Mouse (Mus musculus) CH12.LX (cell line): ENCODE measurements around the gene Cbl. TPM values are rescaled to one million over a fixed set of nuclear protein-coding genes. Genes with fewer than 3 reads are reported as not detected.

Source experiments
- DNase-seq: peaks from one replicate; pipeline ENCODE4 v3.0.0-alpha.2; 2013; ENCODE audit errors: extremely low read depth
- H3K27ac ChIP-seq: 2 replicates; pipeline ENCODE4 v1.5.1; 2012; ENCODE audit warnings: low read depth, mild to moderate bottlenecking, control low read depth, moderate library complexity; ENCODE audit not compliant: insufficient read depth
- H3K27me3 ChIP-seq: replicated peaks from 2 replicates; pipeline ENCODE3; 2012; ENCODE audit warnings: inconsistent platforms
- H3K36me3 ChIP-seq, 2 experiments: replicated peaks in 1 of 2; 2 replicates each; pipeline versions ENCODE3 to v1.6.1; 2012; ENCODE audit warnings: inconsistent platforms in 1 of 2, low read length in 1 of 2, mild to moderate bottlenecking in 1 of 2, mixed read lengths in 1 of 2, moderate library complexity in 1 of 2; ENCODE audit not compliant: control insufficient read depth in 1 of 2, insufficient read depth in 1 of 2
- H3K4me1 ChIP-seq, 2 experiments: 2 replicates each; pipeline ENCODE4 v1.6.1; 2012; ENCODE audit warnings: inconsistent platforms in 1 of 2, moderate library complexity in 1 of 2; ENCODE audit not compliant: insufficient read depth in 2 of 2, control insufficient read depth in 1 of 2
- H3K4me2 ChIP-seq: 2 replicates; pipeline ENCODE4 v1.6.1; 2012; ENCODE audit warnings: low read depth, mild to moderate bottlenecking, control low read depth; ENCODE audit not compliant: poor library complexity, insufficient read depth, severe bottlenecking
- H3K4me3 ChIP-seq, 3 experiments: fragments of 150-350 bp in 1 of 3; sonication (generic) in 1 of 3; replicated peaks in 1 of 3; 2 replicates each; pipeline versions ENCODE3 to v1.5.1; 2011 to 2012; ENCODE audit warnings: low read depth in 2 of 3, low read length in 2 of 3, mild to moderate bottlenecking in 2 of 3, moderate library complexity in 2 of 3, control low read depth in 1 of 3, improper control_type of control experiment in 1 of 3, inconsistent platforms in 1 of 3, mixed read lengths in 1 of 3; ENCODE audit not compliant: poor library complexity in 1 of 3
- H3K79me2 ChIP-seq: replicated peaks from 2 replicates; pipeline ENCODE4 v1.6.1; 2012; ENCODE audit warnings: mild to moderate bottlenecking, moderate library complexity; ENCODE audit not compliant: control insufficient read depth, poor library complexity, insufficient read depth, severe bottlenecking; ENCODE audit errors: extremely low read depth
- H3K9ac ChIP-seq: 2 replicates; pipeline ENCODE4 v1.6.1; 2012; ENCODE audit warnings: low read depth, mild to moderate bottlenecking, control low read depth, moderate library complexity; ENCODE audit not compliant: insufficient read depth
- H3K9me3 ChIP-seq: replicated peaks from 2 replicates; pipeline ENCODE3; 2012; ENCODE audit warnings: low read length, inconsistent platforms, mixed read lengths
- BHLHE40 ChIP-seq: IDR thresholded peaks from 2 replicates; pipeline ENCODE4 v1.6.1; 2011; ENCODE audit warnings: mild to moderate bottlenecking, low read depth, low read length, improper control_type of control experiment
- CTCF ChIP-seq, 2 experiments: IDR thresholded peaks in 1 of 2; conservative IDR thresholded peaks in 1 of 2; 2 replicates each; pipeline ENCODE4 v1.5.1; 2011 to 2012; ENCODE audit warnings: low read depth in 2 of 2, low read length in 2 of 2, improper control_type of control experiment in 1 of 2, inconsistent platforms in 1 of 2, mild to moderate bottlenecking in 1 of 2, moderate library complexity in 1 of 2
- EP300 ChIP-seq: IDR thresholded peaks from 2 replicates; pipeline ENCODE4 v1.6.1; 2011; ENCODE audit warnings: low read length, improper control_type of control experiment
- HCFC1 ChIP-seq: IDR thresholded peaks from 2 replicates; pipeline ENCODE4 v1.6.1; 2012; ENCODE audit warnings: low read depth, mild to moderate bottlenecking, inconsistent platforms, low read length, improper control_type of control experiment
- IRF4 ChIP-seq: IDR thresholded peaks from 2 replicates; pipeline ENCODE4 v1.6.1; 2014; ENCODE audit warnings: low read depth, mild to moderate bottlenecking, inconsistent platforms, low read length, improper control_type of control experiment
- MAFK ChIP-seq: IDR thresholded peaks from 2 replicates; pipeline ENCODE4 v1.6.1; 2011; ENCODE audit warnings: low read length, improper control_type of control experiment; ENCODE audit not compliant: insufficient replicate concordance
- MAZ ChIP-seq: IDR thresholded peaks from 2 replicates; pipeline ENCODE4 v1.6.1; 2012; ENCODE audit warnings: low read depth, mild to moderate bottlenecking, inconsistent platforms, low read length, improper control_type of control experiment, moderate library complexity
- MEF2A ChIP-seq: IDR thresholded peaks from 2 replicates; pipeline ENCODE4 v1.6.1; 2014; ENCODE audit warnings: low read depth, mild to moderate bottlenecking, inconsistent platforms, low read length, improper control_type of control experiment, borderline replicate concordance
- MXI1 ChIP-seq: IDR thresholded peaks from 2 replicates; pipeline ENCODE4 v1.6.1; 2011; ENCODE audit warnings: mild to moderate bottlenecking, low read depth, low read length, improper control_type of control experiment
- NRF1 ChIP-seq: IDR thresholded peaks from 2 replicates; pipeline ENCODE4 v1.6.1; 2014; ENCODE audit warnings: low read depth, mild to moderate bottlenecking, inconsistent platforms, low read length, improper control_type of control experiment, moderate library complexity
- RAD21 ChIP-seq: IDR thresholded peaks from 2 replicates; pipeline ENCODE4 v1.6.1; 2011; ENCODE audit warnings: low read depth, mild to moderate bottlenecking, low read length, improper control_type of control experiment, moderate library complexity
- RCOR1 ChIP-seq: conservative IDR thresholded peaks from 2 replicates; pipeline ENCODE4 v1.6.1; 2012; ENCODE audit warnings: low read depth, mild to moderate bottlenecking, inconsistent platforms, low read length, improper control_type of control experiment
- SMC3 ChIP-seq: IDR thresholded peaks from 2 replicates; pipeline ENCODE4 v1.6.1; 2011; ENCODE audit warnings: low read depth, low read length, improper control_type of control experiment
- USF1 ChIP-seq: IDR thresholded peaks from 2 replicates; pipeline ENCODE4 v1.6.1; 2014; ENCODE audit warnings: low read depth, mild to moderate bottlenecking, inconsistent platforms, low read length, improper control_type of control experiment
- ZC3H11A ChIP-seq: IDR thresholded peaks from 2 replicates; pipeline ENCODE4 v1.6.1; 2012; ENCODE audit warnings: low read depth, mild to moderate bottlenecking, inconsistent platforms, low read length, improper control_type of control experiment
- ZMIZ1 ChIP-seq: IDR thresholded peaks from 2 replicates; pipeline ENCODE4 v1.6.1; 2012; ENCODE audit warnings: low read depth, mild to moderate bottlenecking, inconsistent platforms, low read length, improper control_type of control experiment
- ZNF384 ChIP-seq: IDR thresholded peaks from 2 replicates; pipeline ENCODE4 v1.6.1; 2012; ENCODE audit warnings: low read depth, low read length, improper control_type of control experiment, inconsistent platforms
- dilution Hi-C: fragments of 300-500 bp; cut with MboI; formaldehyde crosslinking; loops from 2 replicates; pipeline ENCODE4 v1.14.3; 2020; ENCODE audit warnings: low sequenced_read_pairs; ENCODE audit not compliant: extremely low pct_unique_long_range_greater_than_20kb, extremely low pct_ligation_motif_present
- in situ Hi-C: fragments of 300-500 bp; cut with MboI; formaldehyde crosslinking; loops from 3 replicates; pipeline ENCODE4 v1.14.3; 2019; ENCODE audit warnings: low sequenced_read_pairs, low pct_ligation_motif_present, low pct_unique_long_range_greater_than_20kb, mixed read lengths
- polyA plus RNA-seq: library from polyadenylated mRNA; unstranded; fragments of >175 nt; gene quantifications from 2 replicates; pipeline ENCODE4 v1.2.1, GENCODE M21; 2012; ENCODE audit warnings: low read depth; ENCODE audit not compliant: insufficient read length
- total RNA-seq, 2 experiments: library from RNA; depleted of rRNA; stranded (reverse); fragments of 300-350 nt in 1 of 2; fragments of >200 nt in 1 of 2; gene quantifications; 2 replicates each; pipeline ENCODE4 v1.2.3; 2012 to 2014

Cbl gene
- total and polyA plus RNA-seq, 3 experiments: 8.3 to 39.0 (median 11.9) TPM

- Histone ChIP-seq H3K9me3 (no peaks in the 10 kb centered on the region), H3K36me3 (no peaks in the 10 kb centered on the region), H3K4me2 (no peak overlapping the region), H3K4me3 (no peak overlapping the region), H3K4me1 (peaks cover 7 to 37% of the 10 kb centered on the region in 2 experiments; a peak in 3 of 4 replicates), H3K27ac (no peak overlapping the region), H3K9ac (no peak overlapping the region), H3K27me3 (no peaks in the 10 kb centered on the region), H3K79me2 (no peaks in the 10 kb centered on the region)
- DNase-seq: no peak
- in situ Hi-C loops (loop anchor here (10.0 kb wide), 1 partner anchor 145 kb away; the partner anchor contains the start of gene Nlrx1), dilution Hi-C loops (no loop called here)
- 0 out of 2 replicates have a peak, but pooled peaks have one; percentile 12 for TF ChIP-seq BHLHE40
- TF ChIP-seq HCFC1: no peak
Observed at GRCm38 (mm10) chr9:44119948-44120465, 113.8 kb downstream of the Cbl start.

GRCm38 (mm10) chr9:44119011-44119410 is 114.8 kb downstream of the Cbl start:
- DNase-seq: peak; percentile 55
- Histone ChIP-seq H3K9ac (no peak overlapping the region), H3K9me3 (no peaks in the 10 kb centered on the region), H3K4me2 (no peak overlapping the region), H3K79me2 (no peaks in the 10 kb centered on the region; the same call in 1 of the 2 replicates), H3K27ac (no peak overlapping the region), H3K27me3 (no peaks in the 10 kb centered on the region), H3K36me3 (no peaks in the 10 kb centered on the region), H3K4me1 (peaks cover 9 to 45% of the 10 kb centered on the region in 2 experiments; a peak in 3 of 4 replicates), H3K4me3 (no peak overlapping the region)
- dilution Hi-C loops: no loop called here
- in situ Hi-C loops: no loop called here
- TF ChIP-seq RAD21 (peak; percentile 48), ZMIZ1 (no peak), MXI1 (no peak), ZNF384 (peak; percentile 32; the same call in 1 of the 2 replicates), MAZ (no peak), EP300 (no peak), RCOR1 (no peak), MAFK (no peak), SMC3 (peak; percentile 30; the same call in 1 of the 2 replicates), USF1 (no peak), MEF2A (no peak), NRF1 (no peak), IRF4 (no peak), CTCF (conservative IDR thresholded peaks at IDR 0.05 in 1 of 2, IDR thresholded peaks at IDR 0.05 in 1 of 2; ENCODE audit: low read depth in 2 of 2, low read length in 2 of 2) (peak; percentile 70), ZC3H11A (no peak)
